8 mouse cellular contexts compared by ENCODE assay signal in genomic region chr17:56461771-56462743, GRCm38 (mm10). TPM values are rescaled to one million over a fixed set of nuclear protein-coding genes. Genes with fewer than 3 reads are reported as not detected.
DNase-seq lines count a peak whose midpoint lies in the region; ATAC-seq and TF ChIP-seq lines count a peak whose summit lies in the region.

No protein-coding gene starts in this region.

- peak; percentile 92 for ATAC-seq in forebrain, embryonic 12.5 days (ENCODE audit: low FRiP score)
- peak; percentile 90 for ATAC-seq in heart, postnatal 0 days (ENCODE audit: insufficient read depth, low read depth)
- ATAC-seq in liver, embryonic 16.5 days (ENCODE audit: low read depth), result peak; percentile 87
- ATAC-seq in neural tube, embryonic 13.5 days (ENCODE audit: low read depth), result peak; percentile 92

- TF ChIP-seq EP300 in CH12.LX (IDR thresholded peaks at IDR 0.05; ENCODE audit: low read length), result no peak
- 0 out of 2 replicates have a peak, but pooled peaks have one; percentile 5 for TF ChIP-seq EP300 in heart, postnatal 0 days (IDR thresholded peaks at IDR 0.05; ENCODE audit: low read depth)

- dilution Hi-C loops in CH12.LX (cut with MboI; ENCODE audit: extremely low pct_ligation_motif_present, extremely low pct_unique_long_range_greater_than_20kb, low sequenced_read_pairs), result no loop called here

- peaks cover 6% of the 10 kb centered on the region for H3K27me3 ChIP-seq in CH12.LX (replicated peaks)
- H3K27me3 ChIP-seq in forebrain, embryonic 12.5 days, result no peaks in the 10 kb centered on the region
- H3K27me3 ChIP-seq in heart, postnatal 0 days (ENCODE audit: control insufficient read depth, insufficient read depth, low read length), result no peaks in the 10 kb centered on the region
- peaks cover 2% of the 10 kb centered on the region; the same call in 1 of the 2 replicates for H3K27me3 ChIP-seq in liver, embryonic 16.5 days (ENCODE audit: control insufficient read depth, insufficient read depth, low read depth, low read length)
- H3K27me3 ChIP-seq in neural tube, embryonic 13.5 days, result no peaks in the 10 kb centered on the region
- no peaks in the 10 kb centered on the region for H3K27me3 ChIP-seq in testis, adult 2 months (ENCODE audit: control insufficient read depth, insufficient read depth, low read length)

- TF ChIP-seq RAD21 in CH12.LX (IDR thresholded peaks at IDR 0.05; ENCODE audit: low read depth, low read length), result no peak

- H3K4me2 ChIP-seq in CH12.LX (ENCODE audit: insufficient read depth, low read depth, poor library complexity, severe bottlenecking), result peak overlapping the region; percentile 56
- peak overlapping the region; percentile 89 for H3K4me2 ChIP-seq in forebrain, embryonic 12.5 days
- H3K4me2 ChIP-seq in heart, postnatal 0 days (ENCODE audit: low read depth, low read length), result peak overlapping the region; percentile 93
- H3K4me2 ChIP-seq in liver, embryonic 16.5 days (ENCODE audit: low read depth, low read length), result peak overlapping the region; percentile 84
- H3K4me2 ChIP-seq in neural tube, embryonic 13.5 days, result peak overlapping the region; percentile 65

- TF ChIP-seq CTCF in CH12.LX (conservative IDR thresholded peaks at IDR 0.05 in 1 of 2, IDR thresholded peaks at IDR 0.05 in 1 of 2; ENCODE audit: low read depth in 2 of 2, low read length in 2 of 2), result no peak
- TF ChIP-seq CTCF in heart, postnatal 0 days (IDR thresholded peaks at IDR 0.05; ENCODE audit: low read depth), result no peak
- TF ChIP-seq CTCF in testis, adult 2 months (IDR thresholded peaks at IDR 0.05; ENCODE audit: control insufficient read depth, insufficient read depth, insufficient replicate concordance, low read depth, low read length), result no peak

- under 1% methylated on average over 77 of the region's 77 CpGs for WGBS in forebrain, embryonic 12.5 days
- under 1% methylated on average over 72 of the region's 77 CpGs for WGBS in heart, postnatal 0 days
- under 1% methylated on average over 77 of the region's 77 CpGs for WGBS in liver, embryonic 16.5 days (ENCODE audit: insufficient replicate concordance)
- WGBS in neural tube, embryonic 13.5 days, result under 1% methylated on average over 77 of the region's 77 CpGs

- peak; percentile 92 for DNase-seq in CH12.LX (ENCODE audit: extremely low read depth)
- DNase-seq in c-Kit-positive CD71-positive TER-119-positive erythroid progenitor cells, embryonic 14.5 days (ENCODE audit: low spot score), result peak; percentile 86
- DNase-seq in heart, postnatal 0 days (ENCODE audit: low spot score), result peak; percentile 99
- peak; percentile 100 for DNase-seq in kidney, postnatal 4 days

- no peaks in the 10 kb centered on the region; the same call in 1 of the 2 replicates for H3K79me2 ChIP-seq in CH12.LX (replicated peaks; ENCODE audit: control insufficient read depth, extremely low read depth, insufficient read depth, poor library complexity, severe bottlenecking)

- H3K4me3 ChIP-seq in CH12.LX (replicated peaks in 1 of 3; ENCODE audit: low read depth in 2 of 3, low read length in 2 of 3, poor library complexity in 1 of 3), result peak overlapping the region; percentile 37 to 86 (median 41)
- H3K4me3 ChIP-seq in forebrain, embryonic 12.5 days (replicated peaks), result peak overlapping the region; percentile 59
- peak overlapping the region; percentile 47 for H3K4me3 ChIP-seq in heart, postnatal 0 days (ENCODE audit: low read depth, low read length)
- peak overlapping the region; percentile 67 for H3K4me3 ChIP-seq in liver, embryonic 16.5 days (ENCODE audit: low read depth, low read length)
- peak overlapping the region; percentile 49 for H3K4me3 ChIP-seq in neural tube, embryonic 13.5 days
- H3K4me3 ChIP-seq in testis, adult 2 months (ENCODE audit: control insufficient read depth, low read depth, low read length), result peak overlapping the region; percentile 95

- peaks cover 0 to 19% of the 10 kb centered on the region in 2 experiments for H3K36me3 ChIP-seq in CH12.LX (replicated peaks in 1 of 2; ENCODE audit: control insufficient read depth in 1 of 2, insufficient read depth in 1 of 2, low read length in 1 of 2)
- peaks cover 15% of the 10 kb centered on the region for H3K36me3 ChIP-seq in forebrain, embryonic 12.5 days (replicated peaks)
- peaks cover 3% of the 10 kb centered on the region; the same call in 1 of the 2 replicates for H3K36me3 ChIP-seq in heart, postnatal 0 days (replicated peaks; ENCODE audit: control insufficient read depth, insufficient read depth, low read length)
- H3K36me3 ChIP-seq in liver, embryonic 16.5 days (ENCODE audit: control insufficient read depth, insufficient read depth), result no peaks in the 10 kb centered on the region
- H3K36me3 ChIP-seq in neural tube, embryonic 13.5 days, result peaks cover 16% of the 10 kb centered on the region
- H3K36me3 ChIP-seq in testis, adult 2 months (ENCODE audit: control insufficient read depth, insufficient read depth, low read length), result no peaks in the 10 kb centered on the region; the same call in 1 of the 2 replicates

- H3K4me1 ChIP-seq in CH12.LX (ENCODE audit: control insufficient read depth in 1 of 2, insufficient read depth in 2 of 2), result peaks cover 0 to 4% of the 10 kb centered on the region in 2 experiments; a peak in 2 of 4 replicates
- H3K4me1 ChIP-seq in forebrain, embryonic 12.5 days, result peaks cover 80% of the 10 kb centered on the region
- peaks cover 10% of the 10 kb centered on the region; the same call in 1 of the 2 replicates for H3K4me1 ChIP-seq in heart, postnatal 0 days (ENCODE audit: control insufficient read depth, insufficient read depth)
- peaks cover 13% of the 10 kb centered on the region for H3K4me1 ChIP-seq in liver, embryonic 16.5 days (ENCODE audit: control insufficient read depth, low read depth, low read length)
- peaks cover 89% of the 10 kb centered on the region for H3K4me1 ChIP-seq in neural tube, embryonic 13.5 days (replicated peaks)
- peaks cover 28% of the 10 kb centered on the region for H3K4me1 ChIP-seq in testis, adult 2 months (ENCODE audit: control insufficient read depth, insufficient read depth, low read length)

- H3K9me3 ChIP-seq in CH12.LX (replicated peaks; ENCODE audit: low read length), result no peaks in the 10 kb centered on the region
- no peaks in the 10 kb centered on the region for H3K9me3 ChIP-seq in forebrain, embryonic 12.5 days
- no peaks in the 10 kb centered on the region for H3K9me3 ChIP-seq in heart, postnatal 0 days (replicated peaks; ENCODE audit: control insufficient read depth, low read length)
- no peaks in the 10 kb centered on the region for H3K9me3 ChIP-seq in liver, embryonic 16.5 days (replicated peaks; ENCODE audit: control insufficient read depth, low read length)
- H3K9me3 ChIP-seq in neural tube, embryonic 13.5 days, result no peaks in the 10 kb centered on the region

- peak overlapping the region; percentile 45 for H3K9ac ChIP-seq in CH12.LX (ENCODE audit: insufficient read depth, low read depth)
- H3K9ac ChIP-seq in forebrain, embryonic 12.5 days, result peak overlapping the region; percentile 79
- H3K9ac ChIP-seq in heart, postnatal 0 days (replicated peaks; ENCODE audit: low read depth, low read length), result peak overlapping the region; percentile 78
- H3K9ac ChIP-seq in liver, embryonic 16.5 days (ENCODE audit: low read depth, low read length), result peak overlapping the region; percentile 68
- H3K9ac ChIP-seq in neural tube, embryonic 13.5 days, result peak overlapping the region; percentile 71

- H3K27ac ChIP-seq in CH12.LX (ENCODE audit: insufficient read depth, low read depth), result peak overlapping the region; percentile 39; the same call in 1 of the 2 replicates
- H3K27ac ChIP-seq in forebrain, embryonic 12.5 days, result peak overlapping the region; percentile 96
- peak overlapping the region; percentile 79 for H3K27ac ChIP-seq in heart, postnatal 0 days (ENCODE audit: low read depth)
- peak overlapping the region; percentile 74 for H3K27ac ChIP-seq in liver, embryonic 16.5 days (ENCODE audit: low read length)
- peak overlapping the region; percentile 90 for H3K27ac ChIP-seq in neural tube, embryonic 13.5 days (replicated peaks)
- peak overlapping the region; percentile 96 for H3K27ac ChIP-seq in testis, adult 2 months (ENCODE audit: control insufficient read depth, insufficient read depth, low read depth, low read length)

- no peak for TF ChIP-seq POLR2A in CH12.LX (IDR thresholded peaks at IDR 0.05; ENCODE audit: low read depth, low read length)
- peak; percentile 32; the same call in 1 of the 2 replicates for TF ChIP-seq POLR2A in testis, adult 2 months (IDR thresholded peaks at IDR 0.05; ENCODE audit: control insufficient read depth, low read depth, low read length)

- in situ Hi-C loops in CH12.LX (cut with MboI; ENCODE audit: low pct_ligation_motif_present, low pct_unique_long_range_greater_than_20kb, low sequenced_read_pairs), result no loop called here

TF ChIP-seq in CH12.LX, 34 proteins besides CTCF, POLR2A, EP300 and RAD21 (continues in another document):
- no peak for TF ChIP-seq UBTF (IDR thresholded peaks at IDR 0.05; ENCODE audit: low read depth, low read length)
- TF ChIP-seq CHD1 (IDR thresholded peaks at IDR 0.05; ENCODE audit: low read depth, low read length), result no peak
- TF ChIP-seq USF2 (conservative IDR thresholded peaks at IDR 0.05; ENCODE audit: low read depth, low read length), result no peak
- peak; percentile 86 for TF ChIP-seq MAZ (IDR thresholded peaks at IDR 0.05; ENCODE audit: low read depth, low read length)
- TF ChIP-seq ZKSCAN1 (IDR thresholded peaks at IDR 0.05; ENCODE audit: borderline replicate concordance, low read depth, low read length), result no peak

RNA-seq across cellular contexts. Expression of gene Ptprs, which starts 14.2 kb away (rescaled TPM):
- total RNA-seq in CH12.LX (2012; rRNA removed) (31.6 and 41.1 TPM in 2 replicates), CH12.LX (2014; rRNA removed) (10.4 and 11.3 TPM in 2 replicates)
- 20.7 and 27.0 TPM in 2 replicates for polyA plus RNA-seq in CH12.LX (2012; ENCODE audit: insufficient read length, low read depth)
- polyA plus RNA-seq in forebrain, embryonic 12.5 days (2016; fragmentation: Nextera tagmentation; extraction: Ambion mirVana), result 330 and 331 TPM in 2 replicates
- total RNA-seq in heart, postnatal 0 days (2014; rRNA removed; ENCODE audit: low replicate concordance), result 136 and 138 TPM in 2 replicates
- 15.7 and 15.9 TPM in 2 replicates for polyA plus RNA-seq in heart, postnatal 0 days (2015; fragmentation: Nextera tagmentation; extraction: Ambion mirVana)
- polyA plus RNA-seq in liver, embryonic 16.5 days (2015; fragmentation: Nextera tagmentation; extraction: Ambion mirVana), result 3.9 and 5.3 TPM in 2 replicates
- 251 and 260 TPM in 2 replicates for polyA plus RNA-seq in neural tube, embryonic 13.5 days (2015; fragmentation: Nextera tagmentation; extraction: Ambion mirVana)
- polyA plus RNA-seq in testis, adult 2 months (2012; rRNA removed), result 63.4 and 68.8 TPM in 2 replicates

RNA-seq across cellular contexts. Expression of gene Znrf4, which starts 50.2 kb away (rescaled TPM):
- total RNA-seq in CH12.LX (2012; rRNA removed) (not detected in 2 replicates), CH12.LX (2014; rRNA removed) (not detected in 2 replicates)
- polyA plus RNA-seq in CH12.LX (2012; ENCODE audit: insufficient read length, low read depth), result not detected in 2 replicates
- not detected in 2 replicates for polyA plus RNA-seq in forebrain, embryonic 12.5 days (2016; fragmentation: Nextera tagmentation; extraction: Ambion mirVana)
- total RNA-seq in heart, postnatal 0 days (2014; rRNA removed; ENCODE audit: low replicate concordance), result not detected in 2 replicates
- polyA plus RNA-seq in heart, postnatal 0 days (2015; fragmentation: Nextera tagmentation; extraction: Ambion mirVana), result not detected in 2 replicates
- polyA plus RNA-seq in liver, embryonic 16.5 days (2015; fragmentation: Nextera tagmentation; extraction: Ambion mirVana), result not detected in 2 replicates
- not detected in 2 replicates for polyA plus RNA-seq in neural tube, embryonic 13.5 days (2015; fragmentation: Nextera tagmentation; extraction: Ambion mirVana)
- polyA plus RNA-seq in testis, adult 2 months (2012; rRNA removed), result 1,198 and 1,268 TPM in 2 replicates

Comparison
In these comparisons a context has a peak if more than half of its experiments do, and no peak if none do; other contexts are left out.
1. Peak in every context shown above with its lines: DNase-seq, ATAC-seq, H3K4me3 ChIP-seq and H3K27ac ChIP-seq.
2. H3K27ac ChIP-seq: peak in every context shown above with its lines; median percentile 96 in forebrain, embryonic 12.5 days; 96 in testis, adult 2 months; 90 in neural tube, embryonic 13.5 days; 79 in heart, postnatal 0 days; 74 in liver, embryonic 16.5 days; 39 in CH12.LX.
3. H3K4me3 ChIP-seq: peak in every context shown above with its lines; median percentile 95 in testis, adult 2 months; 67 in liver, embryonic 16.5 days; 59 in forebrain, embryonic 12.5 days; 49 in neural tube, embryonic 13.5 days; 47 in heart, postnatal 0 days; 41 in CH12.LX.
4. RNA of gene Znrf4, which starts 50.2 kb away (polyA plus RNA-seq): 1,198 to 1,268 TPM in testis, adult 2 months; not detected in forebrain, embryonic 12.5 days, not detected in CH12.LX, not detected in heart, postnatal 0 days, not detected in liver, embryonic 16.5 days and not detected in neural tube, embryonic 13.5 days; every median in the first group is over 1,000 times any median in the second.